Mouse (Mus musculus) midbrain, embryonic 10.5 days (tissue): ENCODE data around the gene Prap1. TPM values are rescaled to one million over a fixed set of nuclear protein-coding genes. Genes with fewer than 3 reads are reported as not detected.
A peak's percentile ranks its signal among the peaks of the same experiment; 100 is the strongest.
"Not testable (repeated sequence)": the region's sequence is repeated elsewhere in the genome, so short reads cannot be mapped to it uniquely, and the experiment has no call there.

ENCODE experiments used
- DNase-seq: peaks from one replicate; pipeline ENCODE4 v3.0.0-alpha.2; 2017; ENCODE audit warnings: low spot score
- H3K27ac ChIP-seq: fragments of 300-500 bp; sonication (generic); replicated peaks from 2 replicates; pipeline ENCODE4 v1.5.1; 2016; ENCODE audit warnings: mild to moderate bottlenecking
- H3K27me3 ChIP-seq: fragments of 300-500 bp; sonication (generic); 2 replicates; pipeline ENCODE4 v1.6.1; 2016; ENCODE audit warnings: low read depth, mild to moderate bottlenecking; ENCODE audit not compliant: poor library complexity, severe bottlenecking
- H3K36me3 ChIP-seq: fragments of 300-500 bp; sonication (generic); 2 replicates; pipeline ENCODE4 v1.6.1; 2016; ENCODE audit warnings: mild to moderate bottlenecking, moderate library complexity
- H3K4me1 ChIP-seq: fragments of 300-500 bp; sonication (generic); 2 replicates; pipeline ENCODE4 v1.6.1; 2016
- H3K4me3 ChIP-seq: fragments of 300-500 bp; sonication (generic); 2 replicates; pipeline ENCODE4 v1.5.1; 2016; ENCODE audit warnings: mild to moderate bottlenecking, moderate library complexity
- H3K9me3 ChIP-seq: fragments of 300-500 bp; sonication (generic); replicated peaks from 2 replicates; pipeline ENCODE4 v1.6.1; 2016; ENCODE audit warnings: mild to moderate bottlenecking
- WGBS: fragments of 180-500 bp; shearing (Covaris S2); methylation state at CpG from one replicate; pipeline ENCODE4 v1.1.7; 2016; 5-methylcytosine and 5-hydroxymethylcytosine counted together
- polyA plus RNA-seq: library from polyadenylated mRNA; unstranded; fragments of >200 nt; fragmentation: Nextera tagmentation; extraction: Ambion mirVana; gene quantifications from 2 replicates; pipeline ENCODE4 v1.2.1, GENCODE M21; 2016

Gene Prap1
- polyA plus RNA-seq, 1 experiment from 2014 or later: not detected

GRCm38 (mm10) chr7:140125278-140126021 lies 32.3 kb downstream of the Prap1 start:
- Histone ChIP-seq H3K27me3 (no peaks in the 10 kb centered on the region), H3K4me3 (peak overlapping the region; percentile 71), H3K4me1 (peaks cover 18% of the 10 kb centered on the region), H3K9me3 (no peaks in the 10 kb centered on the region), H3K27ac (peak overlapping the region; percentile 85), H3K36me3 (peaks cover 13% of the 10 kb centered on the region)
- 2% methylated on average over 40 of the region's 40 CpGs for WGBS
- peak; percentile 95 for DNase-seq

- DNase-seq: no peak
- Histone ChIP-seq H3K4me3 (peak overlapping the region; percentile 71), H3K27ac (peak overlapping the region; percentile 85), H3K36me3 (peaks cover 17% of the 10 kb centered on the region), H3K27me3 (no peaks in the 10 kb centered on the region), H3K9me3 (no peaks in the 10 kb centered on the region), H3K4me1 (peaks cover 18% of the 10 kb centered on the region)
- WGBS: 10% methylated on average over 5 of the region's 5 CpGs
Observed at GRCm38 (mm10) chr7:140126022-140126350, 32.8 kb downstream of the Prap1 start.

- 84% methylated on average over 3 of the region's 3 CpGs for WGBS
- Histone ChIP-seq H3K4me1 (peaks cover 18% of the 10 kb centered on the region), H3K9me3 (no peaks in the 10 kb centered on the region), H3K27me3 (no peaks in the 10 kb centered on the region), H3K27ac (no peak overlapping the region), H3K4me3 (0 out of 2 replicates have a peak overlapping the region, but pooled peaks have one; percentile 21), H3K36me3 (peaks cover 17% of the 10 kb centered on the region)
- DNase-seq: no peak
Observed at GRCm38 (mm10) chr7:140126934-140127333, 33.7 kb downstream of the Prap1 start.

- no peak for DNase-seq
- H3K9me3 ChIP-seq: no peaks in the 10 kb centered on the region
- peaks cover 18% of the 10 kb centered on the region for H3K4me1 ChIP-seq
- 92% methylated on average over 2 of the region's 2 CpGs for WGBS
- no peak overlapping the region for H3K27ac ChIP-seq
- H3K4me3 ChIP-seq: no peak overlapping the region
- no peaks in the 10 kb centered on the region for H3K27me3 ChIP-seq
- peaks cover 17% of the 10 kb centered on the region for H3K36me3 ChIP-seq
Observed at GRCm38 (mm10) chr7:140127911-140128310, 34.7 kb downstream of the Prap1 start.

GRCm38 (mm10) chr7:140132184-140132583 lies 39.0 kb downstream of the Prap1 start:
- not testable (repeated sequence) for H3K27ac ChIP-seq, H3K4me1 ChIP-seq, H3K9me3 ChIP-seq, H3K4me3 ChIP-seq, DNase-seq, H3K27me3 ChIP-seq
- peaks cover 17% of the 10 kb centered on the region for H3K36me3 ChIP-seq
- 93% methylated on average over 7 of the region's 7 CpGs for WGBS

GRCm38 (mm10) chr7:140134033-140134432 lies 40.8 kb downstream of the Prap1 start:
- WGBS: 94% methylated on average over 7 of the region's 7 CpGs
- H3K9me3 ChIP-seq, H3K27me3 ChIP-seq, H3K27ac ChIP-seq, H3K4me3 ChIP-seq, DNase-seq: not testable (repeated sequence)
- Histone ChIP-seq H3K4me1 (peaks cover 15% of the 10 kb centered on the region), H3K36me3 (peaks cover 17% of the 10 kb centered on the region)

GRCm38 (mm10) chr7:140135106-140135770 lies 42.0 kb downstream of the Prap1 start:
- 89% methylated on average over 5 of the region's 5 CpGs for whole genome bisulfite sequencing
- H3K36me3 ChIP-seq: peaks cover 5% of the 10 kb centered on the region; the same call in 1 of the 2 replicates
- no peak for DNase-seq
- H3K4me3 ChIP-seq: no peak overlapping the region
- H3K4me1 ChIP-seq: peaks cover 15% of the 10 kb centered on the region
- H3K9me3 ChIP-seq: no peaks in the 10 kb centered on the region
- H3K27me3 ChIP-seq: no peaks in the 10 kb centered on the region
- H3K27ac ChIP-seq: no peak overlapping the region

- Histone ChIP-seq H3K9me3 (no peaks in the 10 kb centered on the region), H3K4me3 (peak within 1 kb of the TSS; percentile 90), H3K36me3 (no peaks in the 10 kb centered on the region), H3K4me1 (peaks cover 15% of the 10 kb centered on the region), H3K27me3 (no peaks in the 10 kb centered on the region), H3K27ac (peak within 1 kb of the TSS; percentile 93)
- WGBS: 1% methylated on average over 39 of the region's 39 CpGs
- DNase-seq: peak; percentile 96
Observed at GRCm38 (mm10) chr7:140137135-140138020, 44.2 kb downstream of the Prap1 start, which contains the start of gene Mtg1. TSS of gene Mtg1 (plus strand) at chr7:140137564.

GRCm38 (mm10) chr7:140138021-140138310 lies 44.8 kb downstream of the Prap1 start:
- H3K4me3 ChIP-seq: peak overlapping the region; percentile 90
- H3K4me1 ChIP-seq: peaks cover 15% of the 10 kb centered on the region
- H3K9me3 ChIP-seq: no peaks in the 10 kb centered on the region
- no peaks in the 10 kb centered on the region for H3K36me3 ChIP-seq
- peak overlapping the region; percentile 93 for H3K27ac ChIP-seq
- H3K27me3 ChIP-seq: no peaks in the 10 kb centered on the region
- DNase-seq: no peak
- WGBS: 2% methylated on average over 8 of the region's 8 CpGs

- H3K27ac ChIP-seq: no peak overlapping the region
- no peaks in the 10 kb centered on the region for H3K9me3 ChIP-seq
- no peaks in the 10 kb centered on the region for H3K27me3 ChIP-seq
- DNase-seq: peak; percentile 45
- no peak overlapping the region for H3K4me3 ChIP-seq
- H3K36me3 ChIP-seq: no peaks in the 10 kb centered on the region
- H3K4me1 ChIP-seq: peaks cover 15% of the 10 kb centered on the region
- WGBS: 8% methylated on average over 14 of the region's 14 CpGs
Observed at GRCm38 (mm10) chr7:140141350-140141749, 48.2 kb downstream of the Prap1 start.

GRCm38 (mm10) chr7:140144550-140144949 lies 51.4 kb downstream of the Prap1 start:
- Histone ChIP-seq H3K36me3 (peaks cover 6% of the 10 kb centered on the region; the same call in 1 of the 2 replicates), H3K27me3 (no peaks in the 10 kb centered on the region), H3K4me3 (no peak overlapping the region), H3K9me3 (no peaks in the 10 kb centered on the region), H3K27ac (no peak overlapping the region), H3K4me1 (no peaks in the 10 kb centered on the region)
- 89% methylated on average over 4 of the region's 4 CpGs for WGBS
- DNase-seq: no peak
